Mouse (Mus musculus): ENCODE data around the gene Idh3b. TPM values are rescaled to one million over a fixed set of nuclear protein-coding genes. Genes with fewer than 3 reads are reported as not detected.

Gene Idh3b
- total RNA-seq, 4 experiments from 2014 or later, result 294 to 326 (median 314) TPM

GRCm38 (mm10) chr2:130268074-130268473 lies 16.3 kb downstream of the Idh3b start:
- no peak for DNase-seq (ENCODE audit: low spot score in 2 of 2)

DNA sequence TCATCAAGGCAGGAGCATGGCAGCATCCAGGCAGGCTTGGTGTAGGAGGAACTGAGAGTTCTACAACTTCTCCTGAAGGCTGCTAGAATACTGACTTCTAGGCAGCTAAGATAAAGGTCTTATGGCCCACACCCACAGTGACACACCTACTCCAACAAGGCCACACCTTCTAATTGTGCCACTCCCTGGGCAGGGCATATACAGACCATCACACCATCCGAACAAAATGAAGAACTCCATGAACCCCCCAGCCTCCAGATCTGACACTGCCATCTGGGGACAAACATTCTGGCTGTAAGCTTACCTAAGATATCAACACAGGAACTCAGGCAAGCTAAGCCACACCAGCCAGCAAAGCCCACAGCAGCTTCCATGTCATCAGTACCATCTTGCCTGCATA lies 18.8 kb downstream of the Idh3b start:
- DNase-seq (ENCODE audit: low spot score in 2 of 2), result no peak

DNA sequence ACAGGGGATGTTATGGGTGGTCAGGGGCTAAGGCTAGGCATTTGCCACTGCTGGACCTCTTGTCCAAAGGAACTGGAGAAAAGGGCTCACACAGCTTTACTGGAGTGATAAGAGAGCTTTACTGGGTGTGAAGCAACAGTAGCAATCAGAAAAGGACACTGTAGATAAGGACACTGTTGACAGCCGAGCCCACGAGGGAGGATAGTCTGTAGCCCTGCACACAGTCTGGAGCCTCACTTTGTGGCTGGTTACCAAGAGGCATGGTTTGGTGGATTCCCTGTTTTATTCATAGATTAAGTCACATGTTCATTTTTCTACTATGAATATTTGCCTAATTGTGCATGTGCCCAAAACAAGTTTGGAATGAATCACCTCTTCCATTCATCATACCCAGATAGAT lies 21.9 kb downstream of the Idh3b start:
- DNase-seq (ENCODE audit: low spot score in 2 of 2), result no peak

GRCm38 (mm10) chr2:130261914-130262313 lies 22.4 kb downstream of the Idh3b start:
- DNase-seq (ENCODE audit: low spot score in 2 of 2), result no peak

DNA sequence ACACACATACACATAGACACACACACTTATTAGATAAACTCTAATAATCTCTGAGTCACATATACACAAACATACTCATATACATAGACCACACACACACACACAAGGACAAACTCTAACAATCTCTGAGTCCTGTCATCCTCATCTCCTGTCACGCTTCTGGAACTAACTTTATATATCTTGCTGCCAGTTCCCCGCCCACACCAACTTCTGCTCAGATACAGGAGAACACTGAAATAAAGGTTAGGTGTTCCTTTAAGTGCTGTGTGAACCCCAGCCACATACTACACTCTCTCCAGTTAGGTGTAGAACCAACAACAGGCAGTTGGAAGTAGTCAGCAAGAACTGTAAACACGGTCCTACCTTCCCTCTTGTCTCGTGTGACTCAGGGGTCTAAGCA lies 23.5 kb downstream of the Idh3b start:
- DNase-seq (ENCODE audit: low spot score in 2 of 2), result no peak

DNA sequence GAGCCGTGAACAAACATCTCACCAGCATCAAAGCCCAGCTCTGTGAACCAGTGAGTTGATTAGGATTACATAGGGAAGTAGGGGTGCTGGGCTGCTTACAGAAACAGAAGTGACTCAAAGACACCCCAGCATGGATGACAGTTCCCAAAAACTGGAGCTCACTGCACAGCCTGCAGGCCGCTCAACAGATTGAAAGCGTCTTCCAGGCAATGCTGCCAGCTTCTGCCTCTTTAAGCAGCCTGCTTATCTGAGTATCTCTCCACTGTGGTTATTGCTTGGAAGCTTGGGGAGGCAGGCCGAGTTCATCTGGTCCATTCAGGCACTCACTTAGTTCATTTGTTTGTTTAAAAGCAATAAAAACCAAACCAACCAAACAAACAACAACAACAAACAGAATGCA lies 27.6 kb downstream of the Idh3b start:
- DNase-seq (ENCODE audit: low spot score in 2 of 2), result no peak

DNA sequence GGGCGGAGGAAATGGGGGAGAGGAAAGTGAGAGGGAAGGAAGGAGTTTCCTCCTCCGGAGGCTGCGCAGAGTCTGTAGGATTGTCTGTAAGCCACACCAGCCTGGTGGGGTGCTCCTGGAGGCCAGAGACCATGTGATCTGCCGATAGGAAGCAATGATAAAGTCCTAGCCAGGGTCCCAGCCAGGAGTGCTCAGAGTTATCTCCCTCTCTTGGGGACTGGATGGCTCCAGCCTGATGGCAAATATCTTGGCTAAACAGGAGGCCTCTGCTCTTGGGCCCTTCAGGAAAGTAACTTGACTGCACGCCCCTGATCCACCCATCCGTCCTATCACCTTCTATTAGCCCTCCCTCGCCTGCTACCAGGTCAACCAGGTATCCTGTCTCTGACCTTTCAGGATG lies 36.1 kb downstream of the Idh3b start:
- no peak for DNase-seq (ENCODE audit: low spot score in 2 of 2)

- DNase-seq (ENCODE audit: low spot score in 2 of 2), result no peak
Measured at GRCm38 (mm10) chr2:130246912-130247311, 37.4 kb downstream of the Idh3b start.

Other genes with a start within 250 kb of the Idh3b start
- gene Tgm6, start 172.1 kb downstream of the Idh3b start, total RNA-seq (2022), result under 1 TPM in 3 of 4 experiments, not detected in 1; 0.24 to 0.25 (median 0.25) TPM
- 100 to 1,000 TPM; 103 to 110 (median 105) TPM for gene Snrpb, start 105.1 kb downstream of the Idh3b start, total RNA-seq (2022)
- gene Tmc2, start 89.4 kb downstream of the Idh3b start, total RNA-seq (2022), result not detected
- 100 to 1,000 TPM; 139 to 148 (median 143) TPM for gene Nop56, start 10.1 kb downstream of the Idh3b start, total RNA-seq (2022)
- gene Ebf4, start 10.6 kb upstream of the Idh3b start, total RNA-seq (2022), result 10 to 100 TPM; 11.0 to 12.6 (median 11.7) TPM
- gene Cpxm1, start 113.0 kb upstream of the Idh3b start, total RNA-seq (2022), result 1 to 10 TPM; 6.8 to 10.0 (median 7.5) TPM
- gene Gm28372, start 120.7 kb upstream of the Idh3b start, total RNA-seq (2022), result not detected
- gene 1700020A23Rik, start 120.7 kb upstream of the Idh3b start, total RNA-seq (2022), result not detected
- not detected for gene Tmem239, start 121.9 kb upstream of the Idh3b start, total RNA-seq (2022)
- gene Vps16, start 139.8 kb upstream of the Idh3b start, total RNA-seq (2022), result 100 to 1,000 TPM in 1 of 4 experiments, 10 to 100 TPM in 3; 82.1 to 115 (median 87.7) TPM
- gene Pced1a, start 140.2 kb upstream of the Idh3b start, total RNA-seq (2022), result 10 to 100 TPM; 25.2 to 29.4 (median 27.8) TPM
- 100 to 1,000 TPM; 306 to 318 (median 311) TPM for gene Ptpra, start 165.7 kb upstream of the Idh3b start, total RNA-seq (2022)

Data from layer of hippocampus, adult 8-10 months (tissue).